Mouse (Mus musculus) heart, postnatal 0 days (tissue): ENCODE measurements at regions not wholly inside any gene's neighbourhood (a gene's known extent, or its start where the extent isn't known, plus 50 kb on each side); places are given as distances from the start of the nearest gene placed in this dataset.

Experiments
- ATAC-seq: fragments of 200-750 bp; cut with Nextera tagmentation; 2 replicates; pipeline ENCODE4 v1.8.0; 2017; ENCODE audit warnings: low read depth, moderate number of reproducible peaks, moderate library complexity; ENCODE audit not compliant: insufficient read depth
- DNase-seq: peaks from one replicate; pipeline ENCODE4 v3.0.0-alpha.2; 2016; ENCODE audit warnings: low spot score
- H3K27ac ChIP-seq: fragments of 300-500 bp; sonication (generic); 2 replicates; pipeline ENCODE4 v1.5.1; 2014; ENCODE audit warnings: low read depth, mild to moderate bottlenecking
- H3K27me3 ChIP-seq: fragments of 300-500 bp; sonication (generic); 2 replicates; pipeline ENCODE4 v1.6.1; 2014; ENCODE audit warnings: low read length, mixed read lengths; ENCODE audit not compliant: control insufficient read depth, insufficient read depth
- H3K36me3 ChIP-seq: fragments of 300-500 bp; sonication (generic); replicated peaks from 2 replicates; pipeline ENCODE4 v1.6.1; 2014; ENCODE audit warnings: low read length, mixed read lengths; ENCODE audit not compliant: control insufficient read depth, insufficient read depth
- H3K4me1 ChIP-seq: fragments of 300-500 bp; sonication (generic); 2 replicates; pipeline ENCODE4 v1.6.1; 2014; ENCODE audit warnings: antibody characterized with exemption; ENCODE audit not compliant: control insufficient read depth, insufficient read depth
- H3K4me2 ChIP-seq: fragments of 300-500 bp; sonication (generic); 2 replicates; pipeline ENCODE4 v1.6.1; 2014; ENCODE audit warnings: low read depth, mild to moderate bottlenecking, low read length, moderate library complexity
- H3K4me3 ChIP-seq: fragments of 300-500 bp; sonication (generic); 2 replicates; pipeline ENCODE4 v1.5.1; 2014; ENCODE audit warnings: low read depth, low read length
- H3K9ac ChIP-seq: fragments of 300-500 bp; sonication (generic); replicated peaks from 2 replicates; pipeline ENCODE4 v1.6.1; 2014; ENCODE audit warnings: low read depth, low read length, mixed read lengths
- H3K9me3 ChIP-seq: fragments of 300-500 bp; sonication (generic); replicated peaks from 2 replicates; pipeline ENCODE4 v1.6.1; 2016; ENCODE audit warnings: low read length; ENCODE audit not compliant: control insufficient read depth
- CTCF ChIP-seq: IDR thresholded peaks from 2 replicates; pipeline ENCODE4 v1.5.1; 2016; ENCODE audit warnings: antibody characterized with exemption, control low read depth, low read depth
- EP300 ChIP-seq: IDR thresholded peaks from 2 replicates; pipeline ENCODE4 v1.6.1; 2016; ENCODE audit warnings: antibody characterized with exemption, low read depth
- WGBS: fragments of 180-500 bp; shearing (Covaris S2); extraction: QIAGEN DNeasy Blood & Tissue Kit; methylation state at CpG from one replicate; pipeline ENCODE4 v1.1.7; 2014; 5-methylcytosine and 5-hydroxymethylcytosine counted together

- ATAC-seq (peak; percentile 81), DNase-seq (peak; percentile 31)
- Histone ChIP-seq H3K4me3 (no peak overlapping the region), H3K4me1 (no peaks in the 10 kb centered on the region), H3K9ac (no peak overlapping the region), H3K27ac (no peak overlapping the region), H3K36me3 (no peaks in the 10 kb centered on the region), H3K9me3 (0 out of 2 replicates have a peak, but pooled peaks cover 3% of the 10 kb centered on the region), H3K27me3 (0 out of 2 replicates have a peak, but pooled peaks cover 3% of the 10 kb centered on the region), H3K4me2 (peak overlapping the region; percentile 21; the same call in 1 of the 2 replicates)
- TF ChIP-seq EP300 (no peak), CTCF (no peak)
- WGBS = 6% methylated on average over 3 of the region's 3 CpGs
Observed at GRCm38 (mm10) chr2:159598080-159598479, 735.9 kb downstream of the Gm826 start.

- Histone ChIP-seq H3K9ac (no peak overlapping the region), H3K27ac (no peak overlapping the region), H3K4me1 (no peaks in the 10 kb centered on the region), H3K36me3 (no peaks in the 10 kb centered on the region), H3K27me3 (no peaks in the 10 kb centered on the region), H3K9me3 (no peaks in the 10 kb centered on the region), H3K4me2 (no peak overlapping the region), H3K4me3 (no peak overlapping the region)
- DNase-seq (no peak), ATAC-seq (no peak)
- TF ChIP-seq CTCF = no peak
- TF ChIP-seq EP300 = no peak
- WGBS = 55% methylated on average over 3 of the region's 3 CpGs
Observed at GRCm38 (mm10) chr2:159607191-159607590, 726.8 kb downstream of the Gm826 start.

GRCm38 (mm10) chr2:159610451-159610850 is 723.5 kb downstream of the Gm826 start:
- no peaks in the 10 kb centered on the region for H3K4me1 ChIP-seq
- DNase-seq (no peak), ATAC-seq (no peak)
- H3K27me3 ChIP-seq = no peaks in the 10 kb centered on the region
- 61% methylated on average over 4 of the region's 4 CpGs for WGBS
- H3K36me3 ChIP-seq = no peaks in the 10 kb centered on the region
- no peaks in the 10 kb centered on the region for H3K9me3 ChIP-seq
- TF ChIP-seq CTCF (no peak), EP300 (no peak)
- H3K4me3 ChIP-seq = no peak overlapping the region
- no peak overlapping the region for H3K9ac ChIP-seq
- no peak overlapping the region for H3K27ac ChIP-seq
- no peak overlapping the region for H3K4me2 ChIP-seq

GRCm38 (mm10) chr2:159616685-159617084 is 717.3 kb downstream of the Gm826 start:
- no peaks in the 10 kb centered on the region for H3K36me3 ChIP-seq
- DNase-seq (no peak), ATAC-seq (no peak)
- no peaks in the 10 kb centered on the region for H3K9me3 ChIP-seq
- WGBS = 56% methylated on average over 4 of the region's 4 CpGs
- no peak overlapping the region for H3K4me2 ChIP-seq
- H3K4me1 ChIP-seq = no peaks in the 10 kb centered on the region
- H3K27me3 ChIP-seq = no peaks in the 10 kb centered on the region
- no peak overlapping the region for H3K27ac ChIP-seq
- H3K9ac ChIP-seq = no peak overlapping the region
- no peak for TF ChIP-seq EP300
- no peak for TF ChIP-seq CTCF
- H3K4me3 ChIP-seq = no peak overlapping the region

- Histone ChIP-seq H3K27me3 (no peaks in the 10 kb centered on the region), H3K36me3 (no peaks in the 10 kb centered on the region), H3K9me3 (no peaks in the 10 kb centered on the region), H3K4me1 (no peaks in the 10 kb centered on the region), H3K4me3 (no peak overlapping the region), H3K9ac (no peak overlapping the region), H3K27ac (no peak overlapping the region), H3K4me2 (no peak overlapping the region)
- TF ChIP-seq EP300 = no peak
- TF ChIP-seq CTCF = no peak
- no peak for ATAC-seq
- no peak for DNase-seq
- 87% methylated on average over 6 of the region's 6 CpGs for WGBS
Observed at GRCm38 (mm10) chr2:159621261-159621660, 712.7 kb downstream of the Gm826 start.

GRCm38 (mm10) chr2:159622141-159622669 is 711.8 kb downstream of the Gm826 start:
- H3K9ac ChIP-seq = no peak overlapping the region
- no peaks in the 10 kb centered on the region for H3K9me3 ChIP-seq
- H3K4me2 ChIP-seq = no peak overlapping the region
- no peak overlapping the region for H3K27ac ChIP-seq
- WGBS = 59% methylated on average over 5 of the region's 5 CpGs
- DNase-seq (no peak), ATAC-seq (no peak)
- no peak for TF ChIP-seq EP300
- H3K36me3 ChIP-seq = no peaks in the 10 kb centered on the region
- H3K27me3 ChIP-seq = no peaks in the 10 kb centered on the region
- no peak overlapping the region for H3K4me3 ChIP-seq
- no peaks in the 10 kb centered on the region for H3K4me1 ChIP-seq
